In the genomic region with DNA sequence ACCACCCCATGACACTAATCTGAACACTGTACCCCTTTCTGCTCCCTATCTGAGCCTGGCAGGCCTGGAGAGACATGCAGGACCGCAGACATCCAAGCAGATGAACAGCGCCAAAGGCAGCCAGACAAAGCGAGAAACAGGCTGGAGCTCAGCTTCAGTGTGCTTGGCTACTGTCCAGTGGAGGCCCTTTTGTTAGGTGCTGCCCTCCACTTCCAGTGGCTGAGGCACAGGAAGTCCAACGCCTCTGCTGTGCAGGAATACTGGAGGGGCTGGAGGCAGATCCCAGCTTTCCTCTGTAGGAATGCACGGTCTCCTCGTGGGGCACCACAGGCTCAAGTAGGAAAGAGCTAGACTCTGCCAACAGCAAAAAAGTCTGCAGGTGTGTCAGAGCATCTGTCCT, we compare ENCODE assay signal across 14 mouse cellular contexts.
DNase-seq lines count a peak whose midpoint lies in the region; ATAC-seq and TF ChIP-seq lines count a peak whose summit lies in the region.
"Had no signal": no experiment of that assay in that cellular context is flagged by ENCODE, and none has a peak within 500 bp of the region (broad histone marks: within the 10 kb centered on the region; RNA-seq: fewer than 3 reads in every experiment).

No protein-coding gene starts in this region.

- no peak for ATAC-seq in lung, postnatal 0 days
- no peak; the same call in 1 of the 2 replicates for ATAC-seq in forebrain, postnatal 0 days
- no peak for ATAC-seq in midbrain, postnatal 0 days (ENCODE audit: low FRiP score)
- ATAC-seq: liver, embryonic 12.5 days had no signal

- no peak overlapping the region for H3K9ac ChIP-seq in lung, postnatal 0 days (replicated peaks; ENCODE audit: low read depth)
- H3K9ac ChIP-seq in forebrain, postnatal 0 days: no peak overlapping the region
- H3K9ac ChIP-seq in midbrain, postnatal 0 days (replicated peaks; ENCODE audit: low read length, poor library complexity, severe bottlenecking): no peak overlapping the region
- H3K9ac ChIP-seq: embryonic facial prominence, embryonic 12.5 days; heart, embryonic 15.5 days; liver, embryonic 12.5 days had no signal

- H3K4me2 ChIP-seq in lung, postnatal 0 days (replicated peaks; ENCODE audit: low read depth, low read length): no peak overlapping the region
- no peak overlapping the region for H3K4me2 ChIP-seq in forebrain, postnatal 0 days (ENCODE audit: low read depth)
- no peak overlapping the region for H3K4me2 ChIP-seq in midbrain, postnatal 0 days (ENCODE audit: low read depth, low read length, poor library complexity, severe bottlenecking)
- H3K4me2 ChIP-seq: heart, embryonic 15.5 days; liver, embryonic 12.5 days had no signal

- no peak overlapping the region for H3K27ac ChIP-seq in lung, postnatal 0 days (ENCODE audit: low read length)
- no peak overlapping the region for H3K27ac ChIP-seq in forebrain, postnatal 0 days (ENCODE audit: low read depth, low read length)
- H3K27ac ChIP-seq in midbrain, postnatal 0 days (ENCODE audit: low read depth, low read length): no peak overlapping the region
- H3K27ac ChIP-seq: heart, embryonic 15.5 days; liver, embryonic 12.5 days had no signal

- 17% methylated on average over 6 of the region's 6 CpGs for WGBS in lung, postnatal 0 days
- WGBS in forebrain, postnatal 0 days: 25% methylated on average over 6 of the region's 6 CpGs
- WGBS in midbrain, postnatal 0 days: 32% methylated on average over 6 of the region's 6 CpGs

- no peaks in the 10 kb centered on the region for H3K9me3 ChIP-seq in lung, postnatal 0 days (ENCODE audit: low read length)
- no peaks in the 10 kb centered on the region for H3K9me3 ChIP-seq in forebrain, postnatal 0 days (ENCODE audit: low read length)
- no peaks in the 10 kb centered on the region for H3K9me3 ChIP-seq in midbrain, postnatal 0 days (ENCODE audit: low read length)
- H3K9me3 ChIP-seq: embryonic facial prominence, embryonic 12.5 days; heart, embryonic 15.5 days; liver, embryonic 12.5 days had no signal

- no peaks in the 10 kb centered on the region for H3K4me1 ChIP-seq in lung, postnatal 0 days (ENCODE audit: insufficient read depth, low read depth, low read length)
- H3K4me1 ChIP-seq in forebrain, postnatal 0 days (ENCODE audit: insufficient read depth): no peaks in the 10 kb centered on the region; the same call in 1 of the 2 replicates
- H3K4me1 ChIP-seq in midbrain, postnatal 0 days (ENCODE audit: insufficient read depth, low read length): no peaks in the 10 kb centered on the region; the same call in 1 of the 2 replicates

- peak; percentile 5 for DNase-seq in adrenal gland, postnatal 14 days
- DNase-seq in adrenal gland, postnatal 4 days (ENCODE audit: low spot score in 2 of 2): no peak
- peak; percentile 17 for DNase-seq in lung, postnatal 0 days (ENCODE audit: low spot score)
- no peak for DNase-seq in lung, postnatal 10 days
- DNase-seq in forebrain, postnatal 0 days: peak; percentile 34
- peak; percentile 63 for DNase-seq in midbrain, postnatal 0 days (ENCODE audit: low spot score)
- DNase-seq in urinary bladder, postnatal 36 days (ENCODE audit: low spot score in 2 of 2): no peak
- no peak for DNase-seq in left cerebral cortex, adult 11 months (ENCODE audit: low spot score)
- DNase-seq: adrenal gland, adult 8-10 months; kidney, adult 2 months had no signal

- H3K4me3 ChIP-seq in lung, postnatal 0 days (ENCODE audit: low read depth, low read length): no peak overlapping the region
- no peak overlapping the region for H3K4me3 ChIP-seq in forebrain, postnatal 0 days (ENCODE audit: low read depth, low read length)
- H3K4me3 ChIP-seq in midbrain, postnatal 0 days (ENCODE audit: low read depth, low read length): no peak overlapping the region
- H3K4me3 ChIP-seq: embryonic facial prominence, embryonic 12.5 days; heart, embryonic 15.5 days; liver, embryonic 12.5 days; megakaryocyte, embryonic 14.5 days had no signal

- H3K27me3 ChIP-seq in lung, postnatal 0 days (replicated peaks; ENCODE audit: insufficient read depth, low read length): no peaks in the 10 kb centered on the region
- peaks cover 25% of the 10 kb centered on the region for H3K27me3 ChIP-seq in forebrain, postnatal 0 days (ENCODE audit: insufficient read depth, low read length)
- H3K27me3 ChIP-seq in midbrain, postnatal 0 days (ENCODE audit: insufficient read depth, low read length): 0 out of 2 replicates have a peak, but pooled peaks cover 3% of the 10 kb centered on the region

- TF ChIP-seq EP300 in lung, postnatal 0 days (IDR thresholded peaks at IDR 0.05): no peak

- no peak for TF ChIP-seq CTCF in lung, postnatal 0 days (IDR thresholded peaks at IDR 0.05)
- peak; percentile 14; the same call in 1 of the 2 replicates for TF ChIP-seq CTCF in forebrain, postnatal 0 days (IDR thresholded peaks at IDR 0.05; ENCODE audit: low read depth)
- TF ChIP-seq CTCF in midbrain, postnatal 0 days (IDR thresholded peaks at IDR 0.05): no peak

- no peaks in the 10 kb centered on the region for H3K36me3 ChIP-seq in lung, postnatal 0 days (ENCODE audit: insufficient read depth, low read length)
- no peaks in the 10 kb centered on the region for H3K36me3 ChIP-seq in forebrain, postnatal 0 days (ENCODE audit: insufficient read depth)
- H3K36me3 ChIP-seq in midbrain, postnatal 0 days (ENCODE audit: insufficient read depth, low read length): no peaks in the 10 kb centered on the region
- H3K36me3 ChIP-seq: embryonic facial prominence, embryonic 12.5 days; heart, embryonic 15.5 days; liver, embryonic 12.5 days had no signal

Comparison
In these comparisons a context has a peak if more than half of its experiments do, and no peak if none do; other contexts are left out.
1. DNase-seq: peak in adrenal gland, postnatal 14 days (single experiment), lung, postnatal 0 days (single experiment), forebrain, postnatal 0 days (single experiment) and midbrain, postnatal 0 days (single experiment); none in adrenal gland, postnatal 4 days (0 of 2), lung, postnatal 10 days (single experiment), urinary bladder, postnatal 36 days (0 of 2) and left cerebral cortex, adult 11 months (single experiment).